Mouse (Mus musculus): ENCODE results near the gene Col7a1. TPM values are rescaled to one million over a fixed set of nuclear protein-coding genes. Genes with fewer than 3 reads are reported as not detected.
A peak's percentile ranks its signal among the peaks of the same experiment; 100 is the strongest.

Gene Col7a1
- polyA plus RNA-seq, 1 experiment from 2014 or later: 1.9 TPM

DNA sequence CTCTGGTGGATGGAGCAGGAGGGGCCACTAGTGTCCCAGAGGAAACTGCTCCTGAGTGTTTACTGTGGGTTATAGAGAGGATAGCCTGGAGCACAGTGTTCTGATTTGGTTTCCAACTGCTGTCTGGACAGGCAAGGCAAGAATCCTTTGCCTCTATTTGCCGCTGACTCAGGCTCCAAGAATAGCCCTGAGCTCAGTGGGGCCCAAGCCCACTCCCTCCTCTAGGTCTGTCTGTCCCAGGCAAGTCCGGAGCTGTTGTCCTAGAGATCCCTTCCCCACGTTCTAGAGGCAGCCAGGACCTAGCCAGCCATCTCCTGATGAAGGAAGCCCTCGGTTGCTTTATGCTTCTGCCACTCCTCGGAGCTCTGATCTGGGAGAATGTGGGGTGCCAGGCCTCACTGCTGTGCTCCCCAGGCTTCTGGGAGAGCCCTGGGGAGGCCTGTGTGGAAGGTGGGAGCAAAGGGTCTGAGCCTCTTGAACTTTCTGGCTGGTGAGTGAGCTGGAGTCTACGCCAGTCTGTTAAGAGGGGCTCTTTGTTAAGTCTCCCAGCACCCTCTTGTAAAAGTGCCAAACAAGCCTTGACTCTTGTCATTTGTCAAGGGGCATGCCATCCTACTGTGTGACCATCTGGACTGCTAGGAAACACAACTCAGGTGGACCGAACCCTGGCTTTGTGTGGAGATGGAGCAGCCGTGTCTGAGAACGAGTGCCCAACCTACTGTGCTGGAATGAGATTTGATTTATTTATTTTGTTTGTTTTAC, 3.2 kb upstream of the Col7a1 start:
- peaks cover 58% of the 10 kb centered on the region for H3K36me3 ChIP-seq (ENCODE audit: control insufficient read depth, insufficient read depth)
- H3K9ac ChIP-seq (ENCODE audit: low read depth, low read length): no peak overlapping the region
- H3K27me3 ChIP-seq (replicated peaks; ENCODE audit: control insufficient read depth, insufficient read depth, low read length): 0 out of 2 replicates have a peak, but pooled peaks cover 7% of the 10 kb centered on the region
- no peak for TF ChIP-seq CTCF (IDR thresholded peaks at IDR 0.05; ENCODE audit: low read depth)
- no peak for ATAC-seq
- no peak overlapping the region for H3K4me3 ChIP-seq (ENCODE audit: low read depth, low read length)
- H3K9me3 ChIP-seq (ENCODE audit: control insufficient read depth): no peaks in the 10 kb centered on the region
- no peaks in the 10 kb centered on the region for H3K4me1 ChIP-seq (replicated peaks; ENCODE audit: control insufficient read depth, insufficient read depth, low read length)
- no peak overlapping the region for H3K4me2 ChIP-seq (replicated peaks; ENCODE audit: low read depth)
- no peak overlapping the region for H3K27ac ChIP-seq (ENCODE audit: low read depth, low read length)
- whole genome bisulfite sequencing: 87% methylated on average over 9 of the region's 9 CpGs

GRCm38 (mm10) chr9:108955241-108955640, 1.9 kb downstream of the Col7a1 start:
- Histone ChIP-seq H3K36me3 (ENCODE audit: control insufficient read depth, insufficient read depth) (peaks cover 7% of the 10 kb centered on the region), H3K27me3 (replicated peaks; ENCODE audit: control insufficient read depth, insufficient read depth, low read length) (0 out of 2 replicates have a peak, but pooled peaks cover 7% of the 10 kb centered on the region), H3K27ac (ENCODE audit: low read depth, low read length) (no peak overlapping the region), H3K9me3 (ENCODE audit: control insufficient read depth) (no peaks in the 10 kb centered on the region), H3K4me2 (replicated peaks; ENCODE audit: low read depth) (no peak overlapping the region), H3K9ac (ENCODE audit: low read depth, low read length) (no peak overlapping the region), H3K4me1 (replicated peaks; ENCODE audit: control insufficient read depth, insufficient read depth, low read length) (no peaks in the 10 kb centered on the region), H3K4me3 (ENCODE audit: low read depth, low read length) (no peak overlapping the region)
- no peak for ATAC-seq
- no peak for TF ChIP-seq CTCF (IDR thresholded peaks at IDR 0.05; ENCODE audit: low read depth)
- WGBS: 92% methylated on average over 11 of the region's 11 CpGs

GRCm38 (mm10) chr9:108955846-108956245, 2.5 kb downstream of the Col7a1 start:
- no peak overlapping the region for H3K4me2 ChIP-seq (replicated peaks; ENCODE audit: low read depth)
- no peak for ATAC-seq

GRCm38 (mm10) chr9:108963577-108963976, 10.2 kb downstream of the Col7a1 start:
- Histone ChIP-seq H3K27me3 (replicated peaks; ENCODE audit: control insufficient read depth, insufficient read depth, low read length) (no peaks in the 10 kb centered on the region), H3K9ac (ENCODE audit: low read depth, low read length) (no peak overlapping the region), H3K4me3 (ENCODE audit: low read depth, low read length) (no peak overlapping the region), H3K4me2 (replicated peaks; ENCODE audit: low read depth) (no peak overlapping the region), H3K4me1 (replicated peaks; ENCODE audit: control insufficient read depth, insufficient read depth, low read length) (no peaks in the 10 kb centered on the region), H3K27ac (ENCODE audit: low read depth, low read length) (peak overlapping the region; percentile 50), H3K9me3 (ENCODE audit: control insufficient read depth) (no peaks in the 10 kb centered on the region), H3K36me3 (ENCODE audit: control insufficient read depth, insufficient read depth) (no peaks in the 10 kb centered on the region)
- TF ChIP-seq CTCF (IDR thresholded peaks at IDR 0.05; ENCODE audit: low read depth): no peak
- ATAC-seq: no peak
- 60% methylated on average over 3 of the region's 3 CpGs for WGBS

More at GRCm38 (mm10) chr9:108955846-108956245, 2.5 kb downstream of the Col7a1 start:
- H3K9ac ChIP-seq (ENCODE audit: low read depth, low read length): no peak overlapping the region
- WGBS: 83% methylated on average over 11 of the region's 11 CpGs
- H3K4me3 ChIP-seq (ENCODE audit: low read depth, low read length): no peak overlapping the region
- H3K27me3 ChIP-seq (replicated peaks; ENCODE audit: control insufficient read depth, insufficient read depth, low read length): 0 out of 2 replicates have a peak, but pooled peaks cover 7% of the 10 kb centered on the region
- H3K27ac ChIP-seq (ENCODE audit: low read depth, low read length): no peak overlapping the region
- peaks cover 4% of the 10 kb centered on the region for H3K36me3 ChIP-seq (ENCODE audit: control insufficient read depth, insufficient read depth)
- no peaks in the 10 kb centered on the region for H3K4me1 ChIP-seq (replicated peaks; ENCODE audit: control insufficient read depth, insufficient read depth, low read length)
- no peaks in the 10 kb centered on the region for H3K9me3 ChIP-seq (ENCODE audit: control insufficient read depth)
- TF ChIP-seq CTCF (IDR thresholded peaks at IDR 0.05; ENCODE audit: low read depth): no peak

- Histone ChIP-seq H3K27me3 (replicated peaks; ENCODE audit: control insufficient read depth, insufficient read depth, low read length) (no peaks in the 10 kb centered on the region), H3K27ac (ENCODE audit: low read depth, low read length) (peak overlapping the region; percentile 50), H3K4me1 (replicated peaks; ENCODE audit: control insufficient read depth, insufficient read depth, low read length) (no peaks in the 10 kb centered on the region), H3K9me3 (ENCODE audit: control insufficient read depth) (no peaks in the 10 kb centered on the region), H3K4me3 (ENCODE audit: low read depth, low read length) (no peak overlapping the region), H3K4me2 (replicated peaks; ENCODE audit: low read depth) (no peak overlapping the region), H3K36me3 (ENCODE audit: control insufficient read depth, insufficient read depth) (no peaks in the 10 kb centered on the region), H3K9ac (ENCODE audit: low read depth, low read length) (no peak overlapping the region)
- WGBS: 63% methylated on average over 6 of the region's 6 CpGs
- TF ChIP-seq CTCF (IDR thresholded peaks at IDR 0.05; ENCODE audit: low read depth): no peak
- peak; percentile 72 for ATAC-seq
Observed at GRCm38 (mm10) chr9:108964338-108964737, 11.0 kb downstream of the Col7a1 start.

DNA sequence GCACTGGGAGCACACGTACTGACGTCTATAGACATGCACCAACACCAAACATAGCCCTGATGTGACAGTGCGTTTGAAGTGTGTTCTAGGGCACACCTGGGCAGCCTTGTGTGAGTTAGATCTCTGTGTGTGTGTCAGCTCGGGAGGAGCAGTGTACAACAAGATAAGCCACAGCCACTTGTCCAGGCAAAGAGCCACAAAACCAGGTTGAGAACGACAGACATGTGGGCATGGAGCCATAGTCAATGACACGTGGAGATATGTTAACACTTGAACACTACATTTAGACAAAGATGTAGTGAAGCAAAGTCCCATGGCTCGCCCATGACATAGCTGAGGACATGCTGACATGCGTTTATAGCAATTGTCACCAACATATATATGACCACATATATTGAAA, 17.2 kb downstream of the Col7a1 start:
- ATAC-seq: no peak
- Histone ChIP-seq H3K4me3 (ENCODE audit: low read depth, low read length) (no peak overlapping the region), H3K27me3 (replicated peaks; ENCODE audit: control insufficient read depth, insufficient read depth, low read length) (no peaks in the 10 kb centered on the region), H3K4me2 (replicated peaks; ENCODE audit: low read depth) (no peak overlapping the region), H3K27ac (ENCODE audit: low read depth, low read length) (no peak overlapping the region), H3K36me3 (ENCODE audit: control insufficient read depth, insufficient read depth) (no peaks in the 10 kb centered on the region), H3K4me1 (replicated peaks; ENCODE audit: control insufficient read depth, insufficient read depth, low read length) (no peaks in the 10 kb centered on the region), H3K9ac (ENCODE audit: low read depth, low read length) (no peak overlapping the region), H3K9me3 (ENCODE audit: control insufficient read depth) (no peaks in the 10 kb centered on the region)
- no peak for TF ChIP-seq CTCF (IDR thresholded peaks at IDR 0.05; ENCODE audit: low read depth)
- WGBS: 79% methylated on average over 8 of the region's 8 CpGs
